Mouse (Mus musculus) spleen, embryonic (tissue): ENCODE data around the gene Gab1.
"Not testable (repeated sequence)": the region's sequence is repeated elsewhere in the genome, so short reads cannot be mapped to it uniquely, and the experiment has no call there.

Source experiments
- CTCF ChIA-PET: fragments of 350-600 bp; sonication (Branson Sonifier 250); formaldehyde crosslinking; loops from one replicate; lab custom pipeline; 2022; lab: Charles Lee

Gene Gab1

DNA sequence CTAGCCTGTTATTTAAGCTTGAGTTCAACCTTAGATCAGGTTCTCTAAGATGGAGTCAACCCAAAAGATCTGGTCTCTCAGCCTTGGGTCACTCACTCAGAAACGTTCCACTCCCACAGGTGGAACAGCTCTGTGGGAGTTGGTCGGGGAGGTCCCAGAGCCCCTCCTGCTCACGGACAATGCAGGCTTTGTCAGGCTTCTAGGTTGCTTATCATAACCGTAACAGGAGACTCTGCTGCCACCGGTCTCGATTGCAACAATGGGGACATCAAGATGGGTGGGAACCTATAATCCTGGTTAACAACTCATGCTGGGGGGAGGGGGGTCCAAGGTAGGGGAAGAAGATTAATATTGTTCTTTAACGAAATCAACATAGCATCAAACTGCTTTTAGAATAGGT, 127.9 kb downstream of the Gab1 start:
- CTCF ChIA-PET = no interaction called here

DNA sequence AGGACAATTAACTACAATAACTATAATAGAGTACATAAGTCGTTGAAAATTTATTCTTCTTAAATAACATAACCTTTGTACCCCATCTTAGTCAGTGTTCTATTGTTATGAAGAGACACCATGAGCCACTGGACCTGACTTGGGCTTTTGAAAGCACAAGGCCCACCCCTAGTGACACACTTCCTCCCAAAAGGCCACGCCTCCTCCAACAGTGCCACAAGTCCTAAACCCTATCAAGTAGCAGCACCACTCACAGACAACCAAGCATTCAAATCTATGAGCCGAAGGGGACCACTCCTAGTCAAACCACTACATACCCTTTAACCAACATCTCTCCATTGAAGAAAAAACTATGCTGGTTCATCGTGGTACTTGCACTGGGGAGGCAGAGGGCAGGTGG, 131.2 kb downstream of the Gab1 start:
- CTCF ChIA-PET = no interaction called here

DNA sequence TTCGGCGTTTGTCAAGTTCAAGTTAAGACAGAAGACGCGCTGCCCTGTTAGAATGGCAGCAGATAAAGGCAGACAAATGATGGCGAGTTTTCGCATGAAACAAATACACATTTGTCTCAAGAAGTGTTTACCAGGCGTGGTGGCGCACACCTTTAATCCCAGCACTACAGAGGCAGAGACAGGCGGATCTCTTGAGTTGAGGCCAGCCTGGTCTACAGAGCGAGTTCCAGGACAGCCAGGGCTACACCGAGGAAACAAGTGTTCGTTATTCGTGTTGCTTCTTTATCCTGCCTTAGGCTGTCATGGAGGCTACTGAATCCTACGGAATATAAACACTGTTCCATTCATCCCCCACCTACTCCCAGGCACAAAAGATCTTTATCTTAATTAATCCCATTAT, 140.4 kb downstream of the Gab1 start:
- CTCF ChIA-PET = no interaction called here

DNA sequence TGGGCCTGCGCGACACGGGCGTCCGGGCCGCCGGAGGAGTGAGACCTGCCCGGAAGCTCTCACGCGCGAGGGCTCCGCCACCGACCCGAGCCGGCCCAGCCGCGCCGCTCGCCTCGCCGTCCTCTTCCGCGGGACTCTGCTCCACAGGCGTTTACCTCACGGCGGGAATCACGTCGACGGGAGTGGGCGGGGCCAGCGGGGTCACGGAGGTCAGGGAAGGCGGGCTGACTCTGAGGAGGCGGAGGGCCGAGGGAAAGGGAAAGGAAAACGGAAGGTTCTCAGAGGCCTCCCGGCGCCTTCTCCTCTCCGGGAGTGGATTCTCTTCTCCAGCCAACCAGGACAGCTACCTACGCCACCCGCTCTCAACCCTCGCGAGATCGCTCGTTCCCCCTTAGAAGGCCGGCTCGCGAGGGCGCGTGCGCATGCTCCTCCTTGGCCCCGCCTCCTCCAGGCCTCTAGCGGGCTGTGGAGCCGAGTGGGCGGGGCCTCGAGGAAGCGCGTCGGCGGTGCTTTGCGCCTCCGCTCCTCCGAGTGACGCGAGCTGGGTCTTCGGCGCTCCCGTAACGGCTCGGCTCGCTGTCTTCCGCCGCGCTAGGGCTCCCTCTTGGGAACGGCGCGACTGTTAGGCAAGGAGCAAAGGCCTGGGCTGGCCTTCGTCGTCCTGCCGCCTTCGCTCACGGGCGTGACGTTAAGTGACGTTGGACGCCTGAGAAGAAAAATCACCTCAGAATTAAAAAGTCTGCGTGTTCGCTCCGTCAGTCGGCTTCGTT, 141.0 kb downstream of the Gab1 start, which contains the start of gene Smarca5:
Gene Smarca5, minus strand, starts transcription at position 343 of the 770 bp plus-strand sequence.
- CTCF ChIA-PET = not testable (repeated sequence)

DNA sequence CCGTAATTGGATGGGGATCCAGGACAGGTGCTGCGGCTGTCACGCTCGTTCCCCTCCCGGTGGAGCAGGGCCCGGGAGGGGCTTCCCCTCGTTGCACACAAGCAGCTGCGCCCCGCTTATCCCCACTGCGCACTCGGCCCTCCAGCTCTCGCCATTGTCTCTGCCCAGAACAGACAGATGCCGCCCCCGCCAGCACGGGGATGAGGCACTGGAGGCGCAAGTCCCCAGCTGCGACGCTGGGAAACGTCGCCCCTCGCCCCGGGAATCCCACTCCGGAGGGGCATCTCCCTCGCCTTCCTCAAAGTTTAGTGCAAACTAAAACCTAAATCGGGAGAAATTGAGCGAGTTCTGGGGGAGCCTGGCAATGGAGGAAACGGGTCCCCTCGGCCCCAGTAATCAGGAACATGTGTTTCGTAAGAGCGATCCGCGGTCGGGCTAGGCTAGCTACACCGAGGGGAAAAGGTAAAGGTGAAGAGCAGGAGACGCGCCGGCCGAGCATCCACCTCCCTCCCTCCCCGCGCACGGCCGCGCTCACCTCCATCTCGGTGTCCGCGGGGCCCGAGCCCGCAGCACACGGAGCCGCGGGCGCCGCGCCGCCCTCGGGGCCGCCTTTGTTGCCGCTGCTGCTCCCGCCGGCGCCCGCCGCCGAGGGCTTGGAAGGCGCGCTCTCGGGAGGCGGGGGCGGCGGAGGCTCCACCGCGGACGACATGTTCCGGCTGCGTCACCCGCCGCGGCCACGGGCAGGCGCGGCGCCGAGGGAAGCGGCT, 141.7 kb downstream of the Gab1 start:
- CTCF ChIA-PET = no interaction called here

DNA sequence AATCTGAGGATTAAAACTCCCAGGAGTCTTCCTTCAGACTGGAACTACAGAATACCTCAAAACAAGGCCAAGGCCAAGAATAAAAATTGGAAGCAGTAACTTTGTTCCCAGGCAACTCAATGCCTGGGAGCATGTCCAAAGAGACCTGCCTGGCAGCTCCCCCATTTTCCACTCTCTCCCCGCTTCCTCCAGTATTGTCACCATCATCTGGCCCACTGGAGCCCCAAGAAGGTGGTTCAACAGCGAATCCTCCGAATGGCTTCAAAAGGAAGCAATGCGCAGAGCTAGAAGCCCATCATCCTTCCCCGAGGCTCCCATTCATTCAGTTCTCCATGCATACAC, 142.3 kb downstream of the Gab1 start:
- CTCF ChIA-PET = no interaction called here

DNA sequence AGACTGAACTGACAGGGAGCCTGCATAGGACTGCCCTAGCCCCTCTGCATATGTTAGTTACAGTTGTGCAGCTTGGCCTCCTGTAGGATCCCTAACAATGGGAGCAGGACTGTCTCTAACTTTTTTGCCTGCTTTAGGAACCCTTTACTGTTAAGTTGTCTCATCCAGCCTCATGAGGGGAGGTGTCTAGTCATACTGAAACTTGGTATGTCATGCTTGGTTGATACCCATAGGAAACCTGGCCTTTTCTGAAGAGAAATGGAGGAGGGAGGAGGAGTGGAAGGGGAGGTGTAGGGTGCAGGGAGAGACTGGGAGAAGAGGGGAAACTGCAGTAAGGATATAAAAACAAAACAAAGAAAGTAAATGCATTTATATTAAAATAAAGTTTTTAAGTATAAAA, 148.0 kb downstream of the Gab1 start:
- CTCF ChIA-PET = no interaction called here

DNA sequence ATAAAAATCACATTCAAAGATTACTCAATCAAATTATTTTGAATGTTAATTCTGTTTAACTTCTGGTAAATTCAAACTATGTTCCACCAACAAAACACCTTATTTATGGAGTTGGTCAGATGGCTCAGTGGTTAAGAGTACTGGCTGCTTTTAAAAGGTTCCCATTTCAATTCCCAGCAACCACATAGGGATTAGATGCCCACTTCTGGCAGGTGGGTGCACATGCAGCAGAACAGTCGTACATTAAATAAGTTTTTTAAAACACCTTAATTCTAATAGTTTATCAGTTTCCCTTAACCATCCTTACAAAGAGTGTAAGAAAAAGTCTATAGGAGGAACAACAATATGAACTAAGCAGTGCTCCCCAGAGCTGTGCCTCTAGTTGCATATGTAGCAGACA, 165.9 kb downstream of the Gab1 start:
- CTCF ChIA-PET = no interaction called here
